Mouse (Mus musculus): Measurements from ENCODE around the gene H2-T3.
A peak's percentile ranks its signal among the peaks of the same experiment; 100 is the strongest.
"Not testable (repeated sequence)": the region's sequence is repeated elsewhere in the genome, so short reads cannot be mapped to it uniquely, and the experiment has no call there.

H2-T3 gene

GRCm38 (mm10) chr17:36190169-36190507 lies at the start of gene H2-T3:
TSS of gene H2-T3 (minus strand) at chr17:36190287.
- no peak for DNase-seq

GRCm38 (mm10) chr17:36237321-36237921 lies 47.3 kb upstream of the H2-T3 start:
- DNase-seq = no peak

GRCm38 (mm10) chr17:36235300-36235699 lies 45.2 kb upstream of the H2-T3 start:
- DNase-seq = peak; percentile 44 to 59

GRCm38 (mm10) chr17:36233572-36233971 lies 43.5 kb upstream of the H2-T3 start:
- DNase-seq = no peak

GRCm38 (mm10) chr17:36231318-36231717 lies 41.2 kb upstream of the H2-T3 start:
- peak; percentile 62 to 71 for DNase-seq

GRCm38 (mm10) chr17:36229046-36229445 lies 39.0 kb upstream of the H2-T3 start:
- no peak for DNase-seq

- DNase-seq = peak in 1 of 2 experiments; percentile 18
Measured at GRCm38 (mm10) chr17:36226921-36227320, 36.8 kb upstream of the H2-T3 start.

- DNase-seq = no peak
Measured at GRCm38 (mm10) chr17:36225231-36225824, 35.2 kb upstream of the H2-T3 start.

- no peak for DNase-seq
Measured at GRCm38 (mm10) chr17:36224451-36224850, 34.4 kb upstream of the H2-T3 start.

- no peak for DNase-seq
Measured at GRCm38 (mm10) chr17:36218594-36219155, 28.6 kb upstream of the H2-T3 start.

GRCm38 (mm10) chr17:36215586-36215985 lies 25.5 kb upstream of the H2-T3 start:
- no peak for DNase-seq

GRCm38 (mm10) chr17:36206846-36207245 lies 16.8 kb upstream of the H2-T3 start:
- no peak for DNase-seq

GRCm38 (mm10) chr17:36205862-36206261 lies 15.8 kb upstream of the H2-T3 start:
- peak in 1 of 2 experiments; percentile 4 for DNase-seq

GRCm38 (mm10) chr17:36205456-36205855 lies 15.4 kb upstream of the H2-T3 start:
- peak; percentile 10 to 11 for DNase-seq

GRCm38 (mm10) chr17:36201851-36202250 lies 11.8 kb upstream of the H2-T3 start:
- DNase-seq = no peak

- no peak for DNase-seq
Measured at GRCm38 (mm10) chr17:36198317-36198716, 8.2 kb upstream of the H2-T3 start.

GRCm38 (mm10) chr17:36194471-36194870 lies 4.4 kb upstream of the H2-T3 start:
- DNase-seq = no peak

- DNase-seq = peak; percentile 32 to 72
Measured at GRCm38 (mm10) chr17:36193546-36194141, 3.6 kb upstream of the H2-T3 start.

GRCm38 (mm10) chr17:36192371-36192770 lies 2.3 kb upstream of the H2-T3 start:
- no peak for DNase-seq

- DNase-seq = no peak
Measured at GRCm38 (mm10) chr17:36189491-36190168, 457 bp downstream of the H2-T3 start.

- no peak for DNase-seq
Measured at GRCm38 (mm10) chr17:36187540-36187939, 2.5 kb downstream of the H2-T3 start.

GRCm38 (mm10) chr17:36182212-36182611 lies 7.9 kb downstream of the H2-T3 start:
- DNase-seq = no peak

- not testable (repeated sequence) for DNase-seq
Measured at GRCm38 (mm10) chr17:36179446-36179845, 10.6 kb downstream of the H2-T3 start.

GRCm38 (mm10) chr17:36178938-36179337 lies 11.1 kb downstream of the H2-T3 start:
- not testable (repeated sequence) for DNase-seq

All from kidney, adult 8-10 months (tissue).